Mouse (Mus musculus) cerebellum, adult 2 months (tissue): ENCODE data around the gene Snx11.

ENCODE experiments used
- CTCF ChIP-seq: fragments of 200-500 bp; IDR thresholded peaks from 2 replicates; pipeline ENCODE4 v1.5.1; 2011; ENCODE audit warnings: low read depth, mild to moderate bottlenecking, control low read depth, low read length, moderate library complexity, borderline replicate concordance; ENCODE audit not compliant: insufficient read depth
- POLR2A ChIP-seq: fragments of 200-500 bp; IDR thresholded peaks from 2 replicates; pipeline ENCODE4 v1.6.1; 2011; ENCODE audit warnings: low read length, control low read depth, borderline replicate concordance; ENCODE audit not compliant: insufficient read depth

- TF ChIP-seq CTCF (no peak), POLR2A (no peak)
Observed at GRCm38 (mm10) chr11:96786731-96787450, 9.5 kb upstream of the Snx11 start.
